Mouse (Mus musculus) gastrocnemius, postnatal 25 days (tissue): ENCODE data around the gene Gm20929. TPM values are rescaled to one million over a fixed set of nuclear protein-coding genes. Genes with fewer than 3 reads are reported as not detected.
"Not testable (repeated sequence)": the region's sequence is repeated elsewhere in the genome, so short reads cannot be mapped to it uniquely, and the experiment has no call there.

Experiments used
- DNase-seq: peaks from one replicate; pipeline ENCODE4 v3.0.0; 2022
- long read RNA-seq, 2 experiments: library from polyadenylated mRNA; stranded (forward); transcript quantifications; one replicate each; pipeline ENCODE4 v2.0.0; 2021
- total RNA-seq, 2 experiments: library from RNA; stranded (reverse); gene quantifications; 1 replicate in 1 of 2; 2 replicates in 1 of 2; pipeline ENCODE4 v1.2.3; 2021

Gm20929 gene
- total RNA-seq: not detected
- long read RNA-seq, experiment 1: 0 reads
- long read RNA-seq, experiment 2: 0 reads

GRCm38 (mm10) chrY:53843649-53844048 lies at the start of gene Gm20929:
Gene Gm20929, plus strand, starts transcription at chrY:53843949.
- DNase-seq: not testable (repeated sequence)
